Mouse (Mus musculus) granulocyte monocyte progenitor cell, adult 5-6 weeks (primary cell): ENCODE data around the gene Rabgap1l. TPM values are rescaled to one million over a fixed set of nuclear protein-coding genes. Genes with fewer than 3 reads are reported as not detected.
A peak's percentile ranks its signal among the peaks of the same experiment; 100 is the strongest.

Experiments used
- ATAC-seq: replicated peaks from 2 replicates; pipeline ENCODE4 v1.8.0; 2016; ENCODE audit warnings: mild to moderate bottlenecking, moderate TSS enrichment, inconsistent platforms; ENCODE audit not compliant: poor library complexity, severe bottlenecking
- total RNA-seq, 2 experiments: library from RNA; stranded (forward) in 1 of 2; stranded (reverse) in 1 of 2; fragments of 200-712, 200-1000 nt in 1 of 2; fragments of >200 nt in 1 of 2; fragmentation: Nextera tagmentation in 1 of 2; gene quantifications; 2 replicates each; pipeline ENCODE4 v1.2.3; 2014 to 2017

The Rabgap1l gene
- total RNA-seq, 2 experiments from 2014 or later: 99.1 to 104 TPM

- no peak for ATAC-seq
These were observed 3.1 kb downstream of the Rabgap1l start for GRCm38 (mm10) chr1:160789876-160790275.

GRCm38 (mm10) chr1:160787926-160788325 lies 5.1 kb downstream of the Rabgap1l start:
- ATAC-seq: no peak

- ATAC-seq: no peak
These were observed 5.8 kb downstream of the Rabgap1l start for GRCm38 (mm10) chr1:160787164-160787563.

- ATAC-seq: no peak
These were observed 6.4 kb downstream of the Rabgap1l start for GRCm38 (mm10) chr1:160786571-160786970.

GRCm38 (mm10) chr1:160785681-160786225 lies 7.3 kb downstream of the Rabgap1l start:
- no peak for ATAC-seq

- no peak for ATAC-seq
These were observed 8.9 kb downstream of the Rabgap1l start for GRCm38 (mm10) chr1:160784122-160784521.

GRCm38 (mm10) chr1:160774166-160774565 lies 18.8 kb downstream of the Rabgap1l start:
- no peak for ATAC-seq

GRCm38 (mm10) chr1:160765565-160765964 lies 27.4 kb downstream of the Rabgap1l start:
- no peak for ATAC-seq

GRCm38 (mm10) chr1:160758243-160758642 lies 34.8 kb downstream of the Rabgap1l start:
- ATAC-seq: peak; percentile 94

GRCm38 (mm10) chr1:160755359-160755758 lies 37.7 kb downstream of the Rabgap1l start:
- ATAC-seq: no peak

GRCm38 (mm10) chr1:160750629-160751028 lies 42.4 kb downstream of the Rabgap1l start:
- ATAC-seq: no peak

GRCm38 (mm10) chr1:160746786-160747185 lies 46.2 kb downstream of the Rabgap1l start:
- ATAC-seq: no peak

GRCm38 (mm10) chr1:160745238-160745930 lies 47.6 kb downstream of the Rabgap1l start:
- ATAC-seq: peak; percentile 48; the same call in 1 of the 2 replicates

GRCm38 (mm10) chr1:160744009-160744408 lies 49.0 kb downstream of the Rabgap1l start:
- ATAC-seq: no peak

GRCm38 (mm10) chr1:160743229-160743628 lies 49.8 kb downstream of the Rabgap1l start:
- peak; percentile 66 for ATAC-seq

- no peak for ATAC-seq
These were observed 52.4 kb downstream of the Rabgap1l start for GRCm38 (mm10) chr1:160740650-160741049.

- no peak for ATAC-seq
These were observed 58.3 kb downstream of the Rabgap1l start for GRCm38 (mm10) chr1:160734743-160735142.

- no peak for ATAC-seq
These were observed 63.1 kb downstream of the Rabgap1l start for GRCm38 (mm10) chr1:160729944-160730343.

- no peak for ATAC-seq
These were observed 75.3 kb downstream of the Rabgap1l start for GRCm38 (mm10) chr1:160717742-160718141.

- ATAC-seq: no peak
These were observed 78.3 kb downstream of the Rabgap1l start for GRCm38 (mm10) chr1:160714685-160715084.

GRCm38 (mm10) chr1:160713887-160714286 lies 79.1 kb downstream of the Rabgap1l start:
- ATAC-seq: no peak

GRCm38 (mm10) chr1:160713383-160713782 lies 79.6 kb downstream of the Rabgap1l start:
- no peak for ATAC-seq
